Mouse (Mus musculus) C2C12 (cell line): ENCODE data around the gene Ms4a13.
"Not testable (repeated sequence)": the region's sequence is repeated elsewhere in the genome, so short reads cannot be mapped to it uniquely, and the experiment has no call there.

Experiments used
- CTCF ChIP-seq: IDR thresholded peaks from one replicate; pipeline ENCODE4 v1.5.1; 2011; ENCODE audit not compliant: control insufficient read depth, insufficient read depth, insufficient read length
- FOSL1 ChIP-seq: IDR thresholded peaks from one replicate; pipeline ENCODE4 v1.8.0; 2011; ENCODE audit warnings: mild to moderate bottlenecking, low read length; ENCODE audit not compliant: poor library complexity, insufficient read depth, severe bottlenecking
- MAX ChIP-seq: IDR thresholded peaks from one replicate; pipeline ENCODE4 v1.6.1; 2011; ENCODE audit warnings: mild to moderate bottlenecking, control low read depth
- MYOD1 ChIP-seq: IDR thresholded peaks from one replicate; pipeline ENCODE4 v1.6.1; 2011; ENCODE audit warnings: low read depth; ENCODE audit not compliant: control insufficient read depth, insufficient read length
- MYOG ChIP-seq: IDR thresholded peaks from one replicate; pipeline ENCODE4 v1.6.1; 2011; ENCODE audit not compliant: control insufficient read depth, insufficient read length; ENCODE audit errors: extremely low read depth
- USF1 ChIP-seq: IDR thresholded peaks from one replicate; pipeline ENCODE4 v1.6.1; 2011; ENCODE audit warnings: low read depth, mild to moderate bottlenecking, control low read depth, moderate library complexity

GRCm38 (mm10) chr19:11130776-11131175 is 65.8 kb downstream of the Ms4a13 start, which contains the start of gene 1700017D01Rik:
- not testable (repeated sequence) for TF ChIP-seq MYOG, MAX, CTCF, FOSL1, USF1, MYOD1
